ENCODE assay signal across 8 mouse cellular contexts in the genomic region with DNA sequence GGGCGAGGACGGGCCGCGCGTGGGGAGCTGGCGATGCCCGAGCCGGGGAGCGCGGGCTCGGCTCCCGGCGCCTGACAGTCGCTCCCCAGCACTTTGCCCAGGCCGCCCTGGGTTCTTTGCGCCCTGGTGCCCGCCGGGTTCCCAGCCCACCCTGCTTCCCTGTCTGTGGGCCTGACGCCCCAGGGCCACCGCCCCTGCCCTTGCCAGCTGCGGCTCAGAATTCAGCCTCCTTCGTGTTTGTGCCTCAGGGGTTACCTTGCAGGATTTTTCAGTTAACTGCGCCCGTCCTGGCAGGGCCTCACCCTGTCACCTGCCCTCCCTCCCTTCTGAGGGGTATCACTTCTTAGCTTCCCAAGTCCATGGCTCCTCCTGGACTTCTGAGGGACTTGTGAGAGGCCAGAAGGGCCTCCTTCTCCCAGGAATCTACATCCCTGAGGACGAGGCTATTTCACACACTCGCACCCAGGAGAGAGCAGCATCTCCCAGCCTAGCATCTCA. TPM values are rescaled to one million over a fixed set of nuclear protein-coding genes. Genes with fewer than 3 reads are reported as not detected.
DNase-seq lines count a peak whose midpoint lies in the region; ATAC-seq and TF ChIP-seq lines count a peak whose summit lies in the region.

No protein-coding gene starts in this region.

- ATAC-seq in embryonic facial prominence, embryonic 15.5 days (ENCODE audit: insufficient number of reproducible peaks, low FRiP score, low TSS enrichment, low read depth) = no peak
- no peak for ATAC-seq in intestine, embryonic 14.5 days (replicated peaks; ENCODE audit: low FRiP score, low TSS enrichment, low read depth)
- ATAC-seq in midbrain, postnatal 0 days (ENCODE audit: low FRiP score) = peak; percentile 17; the same call in 1 of the 2 replicates

- peak overlapping the region; percentile 92 for H3K27ac ChIP-seq in layer of hippocampus, adult 2 months
- no peak overlapping the region for H3K27ac ChIP-seq in embryonic facial prominence, embryonic 15.5 days (replicated peaks)
- H3K27ac ChIP-seq in intestine, embryonic 14.5 days (ENCODE audit: low read depth) = no peak overlapping the region
- H3K27ac ChIP-seq in midbrain, postnatal 0 days (ENCODE audit: low read depth, low read length) = peak overlapping the region; percentile 86

- TF ChIP-seq CTCF in layer of hippocampus, adult 2 months (conservative IDR thresholded peaks at IDR 0.05) = no peak
- no peak for TF ChIP-seq CTCF in midbrain, postnatal 0 days (IDR thresholded peaks at IDR 0.05)

- 1% methylated on average over 25 of the region's 26 CpGs for WGBS in embryonic facial prominence, embryonic 15.5 days
- 3% methylated on average over 25 of the region's 26 CpGs for WGBS in intestine, embryonic 14.5 days
- 1% methylated on average over 16 of the region's 26 CpGs for WGBS in midbrain, postnatal 0 days

- peaks cover 67% of the 10 kb centered on the region for H3K27me3 ChIP-seq in embryonic facial prominence, embryonic 15.5 days
- peaks cover 56% of the 10 kb centered on the region for H3K27me3 ChIP-seq in intestine, embryonic 14.5 days (replicated peaks; ENCODE audit: control insufficient read depth, insufficient read depth, low read length)
- no peaks in the 10 kb centered on the region for H3K27me3 ChIP-seq in midbrain, postnatal 0 days (ENCODE audit: insufficient read depth, low read length)

- H3K9me3 ChIP-seq in embryonic facial prominence, embryonic 15.5 days (replicated peaks) = no peaks in the 10 kb centered on the region
- H3K9me3 ChIP-seq in intestine, embryonic 14.5 days (ENCODE audit: control insufficient read depth, low read length) = 0 out of 2 replicates have a peak, but pooled peaks cover 2% of the 10 kb centered on the region
- H3K9me3 ChIP-seq in midbrain, postnatal 0 days (ENCODE audit: low read length) = no peaks in the 10 kb centered on the region

- H3K4me1 ChIP-seq in embryonic facial prominence, embryonic 15.5 days = peaks cover 20% of the 10 kb centered on the region
- H3K4me1 ChIP-seq in intestine, embryonic 14.5 days (replicated peaks; ENCODE audit: control insufficient read depth, insufficient read depth, low read length) = peaks cover 10% of the 10 kb centered on the region; the same call in 1 of the 2 replicates
- peaks cover 18% of the 10 kb centered on the region for H3K4me1 ChIP-seq in midbrain, postnatal 0 days (ENCODE audit: insufficient read depth, low read length)

- H3K4me3 ChIP-seq in layer of hippocampus, adult 2 months = peak overlapping the region; percentile 63
- H3K4me3 ChIP-seq in embryonic facial prominence, embryonic 15.5 days (replicated peaks) = peak overlapping the region; percentile 55
- H3K4me3 ChIP-seq in intestine, embryonic 14.5 days (ENCODE audit: low read depth, low read length) = peak overlapping the region; percentile 43
- H3K4me3 ChIP-seq in midbrain, postnatal 0 days (ENCODE audit: low read depth, low read length) = peak overlapping the region; percentile 82

- H3K9ac ChIP-seq in embryonic facial prominence, embryonic 15.5 days = peak overlapping the region; percentile 29; the same call in 1 of the 2 replicates
- H3K9ac ChIP-seq in intestine, embryonic 14.5 days (ENCODE audit: low read length) = peak overlapping the region; percentile 29; the same call in 1 of the 2 replicates
- peak overlapping the region; percentile 93 for H3K9ac ChIP-seq in midbrain, postnatal 0 days (replicated peaks; ENCODE audit: low read length, poor library complexity, severe bottlenecking)

- peaks cover 16% of the 10 kb centered on the region for H3K36me3 ChIP-seq in embryonic facial prominence, embryonic 15.5 days
- H3K36me3 ChIP-seq in intestine, embryonic 14.5 days (ENCODE audit: control insufficient read depth, insufficient read depth, low read length) = peaks cover 9% of the 10 kb centered on the region
- H3K36me3 ChIP-seq in midbrain, postnatal 0 days (ENCODE audit: insufficient read depth, low read length) = 0 out of 2 replicates have a peak, but pooled peaks cover 2% of the 10 kb centered on the region

- no peak for DNase-seq in layer of hippocampus, adult 2 months (ENCODE audit: low spot score in 2 of 2)
- no peak for DNase-seq in layer of hippocampus, adult 11-12 months (ENCODE audit: low spot score)
- no peak for DNase-seq in intestine, embryonic 14.5 days (ENCODE audit: low spot score)
- no peak for DNase-seq in midbrain, postnatal 0 days (ENCODE audit: low spot score)
- DNase-seq in frontal cortex, postnatal 36 days (ENCODE audit: low spot score in 2 of 2) = no peak
- DNase-seq in embryo, embryonic 9.5 days (ENCODE audit: extremely low spot score) = no peak
- DNase-seq in urinary bladder, adult 18-20 months (ENCODE audit: low spot score in 2 of 2) = no peak

- peak overlapping the region; percentile 100 for H3K4me2 ChIP-seq in embryonic facial prominence, embryonic 15.5 days (replicated peaks)
- peak overlapping the region; percentile 97 for H3K4me2 ChIP-seq in intestine, embryonic 14.5 days (ENCODE audit: low read length)
- peak overlapping the region; percentile 95 for H3K4me2 ChIP-seq in midbrain, postnatal 0 days (ENCODE audit: low read depth, low read length, poor library complexity, severe bottlenecking)

RNA-seq across cellular contexts. Expression of a gene that starts 0.9 kb away (rescaled TPM):
- total RNA-seq in layer of hippocampus, adult 2 months (2021) = 100 to 1,000 TPM; 118 to 121 TPM
- 0.76 and 1.2 TPM in 2 replicates for polyA plus RNA-seq in embryonic facial prominence, embryonic 15.5 days (2015; fragmentation: Nextera tagmentation; extraction: Ambion mirVana)
- 1.1 and 1.7 TPM in 2 replicates for polyA plus RNA-seq in intestine, embryonic 14.5 days (2014; fragmentation: Nextera tagmentation; extraction: Ambion mirVana)
- 95.0 and 98.6 TPM in 2 replicates for total RNA-seq in midbrain, postnatal 0 days (2014; rRNA removed)
- 77.6 and 107 TPM in 2 replicates for polyA plus RNA-seq in midbrain, postnatal 0 days (2015; fragmentation: Nextera tagmentation; extraction: Ambion mirVana)

RNA-seq across cellular contexts. Expression of a gene that starts 13.8 kb away (rescaled TPM):
- total RNA-seq in layer of hippocampus, adult 2 months (2021) = 100 to 1,000 TPM; 186 to 202 TPM
- polyA plus RNA-seq in embryonic facial prominence, embryonic 15.5 days (2015; fragmentation: Nextera tagmentation; extraction: Ambion mirVana) = 342 and 365 TPM in 2 replicates
- polyA plus RNA-seq in intestine, embryonic 14.5 days (2014; fragmentation: Nextera tagmentation; extraction: Ambion mirVana) = 473 and 504 TPM in 2 replicates
- total RNA-seq in midbrain, postnatal 0 days (2014; rRNA removed) = 177 and 203 TPM in 2 replicates
- polyA plus RNA-seq in midbrain, postnatal 0 days (2015; fragmentation: Nextera tagmentation; extraction: Ambion mirVana) = 125 and 148 TPM in 2 replicates

RNA-seq across cellular contexts. Expression of a gene that starts 20.5 kb away (rescaled TPM):
- 1 to 10 TPM; 6.5 to 7.7 TPM for total RNA-seq in layer of hippocampus, adult 2 months (2021)
- polyA plus RNA-seq in embryonic facial prominence, embryonic 15.5 days (2015; fragmentation: Nextera tagmentation; extraction: Ambion mirVana) = 0.23 and 0.72 TPM in 2 replicates
- 1.7 and 1.8 TPM in 2 replicates for polyA plus RNA-seq in intestine, embryonic 14.5 days (2014; fragmentation: Nextera tagmentation; extraction: Ambion mirVana)
- total RNA-seq in midbrain, postnatal 0 days (2014; rRNA removed) = 7.6 and 15.2 TPM in 2 replicates
- 7.2 and 8.8 TPM in 2 replicates for polyA plus RNA-seq in midbrain, postnatal 0 days (2015; fragmentation: Nextera tagmentation; extraction: Ambion mirVana)

RNA-seq across cellular contexts. Expression of a gene that starts 42.3 kb away (rescaled TPM):
- total RNA-seq in layer of hippocampus, adult 2 months (2021) = 10 to 100 TPM; 42.3 to 43.0 TPM
- polyA plus RNA-seq in embryonic facial prominence, embryonic 15.5 days (2015; fragmentation: Nextera tagmentation; extraction: Ambion mirVana) = 23.5 and 26.7 TPM in 2 replicates
- polyA plus RNA-seq in intestine, embryonic 14.5 days (2014; fragmentation: Nextera tagmentation; extraction: Ambion mirVana) = 22.0 and 25.8 TPM in 2 replicates
- 34.6 and 38.9 TPM in 2 replicates for total RNA-seq in midbrain, postnatal 0 days (2014; rRNA removed)
- polyA plus RNA-seq in midbrain, postnatal 0 days (2015; fragmentation: Nextera tagmentation; extraction: Ambion mirVana) = 15.7 and 17.9 TPM in 2 replicates

RNA-seq across cellular contexts. Expression of a gene that starts 47.9 kb away (rescaled TPM):
- not detected for total RNA-seq in layer of hippocampus, adult 2 months (2021)
- not detected in 2 replicates for polyA plus RNA-seq in embryonic facial prominence, embryonic 15.5 days (2015; fragmentation: Nextera tagmentation; extraction: Ambion mirVana)
- not detected in 2 replicates for polyA plus RNA-seq in intestine, embryonic 14.5 days (2014; fragmentation: Nextera tagmentation; extraction: Ambion mirVana)
- total RNA-seq in midbrain, postnatal 0 days (2014; rRNA removed) = not detected in 2 replicates
- polyA plus RNA-seq in midbrain, postnatal 0 days (2015; fragmentation: Nextera tagmentation; extraction: Ambion mirVana) = 0.19 and 0.36 TPM in 2 replicates

Comparison
In these comparisons a context has a peak if more than half of its experiments do, and no peak if none do; other contexts are left out.
1. H3K27ac ChIP-seq: peak in layer of hippocampus, adult 2 months (single experiment) and midbrain, postnatal 0 days (single experiment); none in embryonic facial prominence, embryonic 15.5 days (single experiment) and intestine, embryonic 14.5 days (single experiment).
2. H3K9ac ChIP-seq: peak in every context shown above with its lines; median percentile 93 in midbrain, postnatal 0 days; 29 in embryonic facial prominence, embryonic 15.5 days; 29 in intestine, embryonic 14.5 days.
3. RNA of a gene that starts 0.9 kb away (polyA plus RNA-seq): 77.6 to 107 TPM in midbrain, postnatal 0 days; 1.1 to 1.7 TPM in intestine, embryonic 14.5 days and 0.76 to 1.2 TPM in embryonic facial prominence, embryonic 15.5 days; every median in the first group is over 10 times any median in the second.
4. Peak in every context shown above with its lines, with median percentiles within 50 percentile points of each other: H3K4me3 ChIP-seq and H3K4me2 ChIP-seq.